Mouse (Mus musculus): Measurements from ENCODE around the gene Gpc6.

Gene Gpc6

GRCm38 (mm10) chr14:117710463-117710911 is 785.4 kb downstream of the Gpc6 start:
- no peak for DNase-seq (ENCODE audit: low spot score)

- DNase-seq (ENCODE audit: low spot score), result no peak
Measured at GRCm38 (mm10) chr14:117712311-117712710, 787.2 kb downstream of the Gpc6 start.

GRCm38 (mm10) chr14:117714165-117714564 is 789.0 kb downstream of the Gpc6 start:
- no peak for DNase-seq (ENCODE audit: low spot score)

GRCm38 (mm10) chr14:117716305-117716704 is 791.2 kb downstream of the Gpc6 start:
- DNase-seq (ENCODE audit: low spot score), result no peak

GRCm38 (mm10) chr14:117728741-117729140 is 803.6 kb downstream of the Gpc6 start:
- no peak for DNase-seq (ENCODE audit: low spot score)

GRCm38 (mm10) chr14:117755231-117755630 is 830.1 kb downstream of the Gpc6 start:
- no peak for DNase-seq (ENCODE audit: low spot score)

GRCm38 (mm10) chr14:117756505-117756904 is 831.4 kb downstream of the Gpc6 start:
- no peak for DNase-seq (ENCODE audit: low spot score)

GRCm38 (mm10) chr14:117757790-117758358 is 832.8 kb downstream of the Gpc6 start:
- DNase-seq (ENCODE audit: low spot score), result no peak

GRCm38 (mm10) chr14:117760830-117761517 is 835.9 kb downstream of the Gpc6 start:
- no peak for DNase-seq (ENCODE audit: low spot score)

GRCm38 (mm10) chr14:117762934-117763333 is 837.8 kb downstream of the Gpc6 start:
- DNase-seq (ENCODE audit: low spot score), result no peak

GRCm38 (mm10) chr14:117767861-117768260 is 842.7 kb downstream of the Gpc6 start:
- DNase-seq (ENCODE audit: low spot score), result no peak

GRCm38 (mm10) chr14:117768697-117769096 is 843.6 kb downstream of the Gpc6 start:
- DNase-seq (ENCODE audit: low spot score), result no peak

GRCm38 (mm10) chr14:117773373-117773772 is 848.3 kb downstream of the Gpc6 start:
- DNase-seq (ENCODE audit: low spot score), result no peak

GRCm38 (mm10) chr14:117777866-117778500 is 852.9 kb downstream of the Gpc6 start:
- no peak for DNase-seq (ENCODE audit: low spot score)

GRCm38 (mm10) chr14:117778538-117779413 is 853.7 kb downstream of the Gpc6 start:
- no peak for DNase-seq (ENCODE audit: low spot score)

GRCm38 (mm10) chr14:117781724-117782123 is 856.6 kb downstream of the Gpc6 start:
- no peak for DNase-seq (ENCODE audit: low spot score)

- DNase-seq (ENCODE audit: low spot score), result no peak
Measured at GRCm38 (mm10) chr14:117783671-117784262, 858.7 kb downstream of the Gpc6 start.

- no peak for DNase-seq (ENCODE audit: low spot score)
Measured at GRCm38 (mm10) chr14:117784960-117785359, 859.8 kb downstream of the Gpc6 start.

GRCm38 (mm10) chr14:117785507-117786085 is 860.5 kb downstream of the Gpc6 start:
- no peak for DNase-seq (ENCODE audit: low spot score)

- DNase-seq (ENCODE audit: low spot score), result no peak
Measured at GRCm38 (mm10) chr14:117786647-117787046, 861.5 kb downstream of the Gpc6 start.

GRCm38 (mm10) chr14:117794874-117795273 is 869.8 kb downstream of the Gpc6 start:
- no peak for DNase-seq (ENCODE audit: low spot score)

Measured in ovary, adult 18-20 months (tissue).